Mouse (Mus musculus) hindbrain, embryonic 16.5 days (tissue): Measurements from ENCODE around the gene Atf6b. TPM values are rescaled to one million over a fixed set of nuclear protein-coding genes. Genes with fewer than 3 reads are reported as not detected.

Experiments used
- ATAC-seq: fragments of 200-750 bp; cut with Nextera tagmentation; 2 replicates; pipeline ENCODE4 v1.8.0; 2017; ENCODE audit warnings: moderate TSS enrichment, moderate library complexity
- H3K27ac ChIP-seq: fragments of 300-500 bp; sonication (generic); 2 replicates; pipeline ENCODE4 v1.5.1; 2014; ENCODE audit warnings: low read depth, mild to moderate bottlenecking, control low read depth, low read length, moderate library complexity
- H3K27me3 ChIP-seq: fragments of 300-500 bp; sonication (generic); replicated peaks from 2 replicates; pipeline ENCODE4 v1.6.1; 2014; ENCODE audit warnings: low read length; ENCODE audit not compliant: control insufficient read depth, insufficient read depth
- H3K36me3 ChIP-seq: fragments of 300-500 bp; sonication (generic); 2 replicates; pipeline ENCODE4 v1.6.1; 2014; ENCODE audit warnings: mild to moderate bottlenecking, low read length, moderate library complexity, mixed read lengths; ENCODE audit not compliant: control insufficient read depth, insufficient read depth
- H3K4me1 ChIP-seq: fragments of 300-500 bp; sonication (generic); 2 replicates; pipeline ENCODE4 v1.6.1; 2014; ENCODE audit warnings: low read depth, low read length; ENCODE audit not compliant: control insufficient read depth, insufficient read depth
- H3K4me2 ChIP-seq: fragments of 300-500 bp; sonication (generic); 2 replicates; pipeline ENCODE4 v1.6.1; 2014; ENCODE audit warnings: mild to moderate bottlenecking, low read length, control low read depth, moderate library complexity
- H3K4me3 ChIP-seq: fragments of 300-500 bp; sonication (generic); 2 replicates; pipeline ENCODE4 v1.5.1; 2014; ENCODE audit warnings: mild to moderate bottlenecking, low read length, control low read depth, moderate library complexity
- H3K9ac ChIP-seq: fragments of 300-500 bp; sonication (generic); 2 replicates; pipeline ENCODE4 v1.6.1; 2014; ENCODE audit warnings: low read depth, mild to moderate bottlenecking, control low read depth, low read length, moderate library complexity
- H3K9me3 ChIP-seq: fragments of 300-500 bp; sonication (generic); 2 replicates; pipeline ENCODE4 v1.6.1; 2014; ENCODE audit warnings: mild to moderate bottlenecking, low read length, moderate library complexity; ENCODE audit not compliant: control insufficient read depth
- WGBS: fragments of 180-500 bp; shearing (Covaris S2); extraction: QIAGEN DNeasy Blood & Tissue Kit; methylation state at CpG from one replicate; pipeline ENCODE4 v1.1.7; 2014; 5-methylcytosine and 5-hydroxymethylcytosine counted together
- polyA plus RNA-seq: library from polyadenylated mRNA; unstranded; fragments of >200 nt; fragmentation: Nextera tagmentation; extraction: Ambion mirVana; gene quantifications from 2 replicates; pipeline ENCODE4 v1.2.1, GENCODE M21; 2015

Gene Atf6b
- polyA plus RNA-seq, 1 experiment from 2014 or later, result 110 TPM

GRCm38 (mm10) chr17:34688889-34689288 is 41.9 kb downstream of the Atf6b start:
- H3K9ac ChIP-seq, result no peak overlapping the region
- H3K4me2 ChIP-seq, result no peak overlapping the region
- 89% methylated on average over 7 of the region's 7 CpGs for WGBS
- H3K27ac ChIP-seq, result no peak overlapping the region
- H3K36me3 ChIP-seq, result no peaks in the 10 kb centered on the region
- ATAC-seq, result no peak
- no peaks in the 10 kb centered on the region for H3K9me3 ChIP-seq
- H3K4me1 ChIP-seq, result no peaks in the 10 kb centered on the region
- H3K27me3 ChIP-seq, result no peaks in the 10 kb centered on the region
- no peak overlapping the region for H3K4me3 ChIP-seq

GRCm38 (mm10) chr17:34690458-34690857 is 43.5 kb downstream of the Atf6b start:
- Histone ChIP-seq H3K4me2 (no peak overlapping the region), H3K4me1 (no peaks in the 10 kb centered on the region), H3K9ac (no peak overlapping the region), H3K27me3 (no peaks in the 10 kb centered on the region), H3K4me3 (no peak overlapping the region), H3K36me3 (no peaks in the 10 kb centered on the region), H3K27ac (no peak overlapping the region), H3K9me3 (no peaks in the 10 kb centered on the region)
- 73% methylated on average over 4 of the region's 4 CpGs for WGBS
- ATAC-seq, result no peak

- 70% methylated on average over 7 of the region's 7 CpGs for whole genome bisulfite sequencing
- H3K27me3 ChIP-seq, result no peaks in the 10 kb centered on the region
- ATAC-seq, result no peak
- H3K36me3 ChIP-seq, result no peaks in the 10 kb centered on the region
- no peak overlapping the region for H3K4me3 ChIP-seq
- H3K9me3 ChIP-seq, result no peaks in the 10 kb centered on the region
- no peak overlapping the region for H3K4me2 ChIP-seq
- H3K4me1 ChIP-seq, result no peaks in the 10 kb centered on the region
- H3K9ac ChIP-seq, result no peak overlapping the region
- H3K27ac ChIP-seq, result no peak overlapping the region
Measured at GRCm38 (mm10) chr17:34692906-34693305, 46.0 kb downstream of the Atf6b start.

- H3K36me3 ChIP-seq, result no peaks in the 10 kb centered on the region
- H3K27ac ChIP-seq, result peak overlapping the region; percentile 64
- H3K9me3 ChIP-seq, result no peaks in the 10 kb centered on the region
- ATAC-seq, result peak; percentile 77
- 31% methylated on average over 14 of the region's 14 CpGs for WGBS
- no peak overlapping the region for H3K4me2 ChIP-seq
- H3K4me1 ChIP-seq, result peaks cover 10% of the 10 kb centered on the region
- no peak overlapping the region; the same call in 1 of the 2 replicates for H3K9ac ChIP-seq
- H3K4me3 ChIP-seq, result no peak overlapping the region
- no peaks in the 10 kb centered on the region for H3K27me3 ChIP-seq
Measured at GRCm38 (mm10) chr17:34699575-34700408, 52.8 kb downstream of the Atf6b start.

- H3K4me2 ChIP-seq, result no peak overlapping the region
- no peaks in the 10 kb centered on the region for H3K9me3 ChIP-seq
- H3K27ac ChIP-seq, result no peak overlapping the region; the same call in 1 of the 2 replicates
- peaks cover 10% of the 10 kb centered on the region for H3K4me1 ChIP-seq
- H3K9ac ChIP-seq, result no peak overlapping the region
- 51% methylated on average over 2 of the region's 2 CpGs for WGBS
- H3K27me3 ChIP-seq, result no peaks in the 10 kb centered on the region
- no peak for ATAC-seq
- H3K36me3 ChIP-seq, result no peaks in the 10 kb centered on the region
- no peak overlapping the region for H3K4me3 ChIP-seq
Measured at GRCm38 (mm10) chr17:34700671-34701071, 53.7 kb downstream of the Atf6b start.

Other genes with a start within 250 kb of the Atf6b start
- gene BC051142, start 248.3 kb upstream of the Atf6b start, polyA plus RNA-seq, result 3.7 and 4.5 TPM in 2 replicates
- gene Btnl4, start 169.8 kb upstream of the Atf6b start, polyA plus RNA-seq, result not detected in 2 replicates
- gene Btnl6, start 129.8 kb upstream of the Atf6b start, polyA plus RNA-seq, result not detected in 2 replicates
- 6.1 and 6.4 TPM in 2 replicates for gene Notch4, start 82.9 kb upstream of the Atf6b start, polyA plus RNA-seq
- 3.4 and 4.9 TPM in 2 replicates for gene Gpsm3, start 57.3 kb upstream of the Atf6b start, polyA plus RNA-seq
- 7.3 and 8.3 TPM in 2 replicates for gene Pbx2, start 55.9 kb upstream of the Atf6b start, polyA plus RNA-seq
- 1.3 and 1.6 TPM in 2 replicates for gene Ager, start 49.3 kb upstream of the Atf6b start, polyA plus RNA-seq
- 281 and 296 TPM in 2 replicates for gene Rnf5, start 43.5 kb upstream of the Atf6b start, polyA plus RNA-seq
- gene Agpat1, start 42.9 kb upstream of the Atf6b start, polyA plus RNA-seq, result 122 and 128 TPM in 2 replicates
- 8.3 and 9.5 TPM in 2 replicates for gene Egfl8, start 31.2 kb upstream of the Atf6b start, polyA plus RNA-seq
- gene Ppt2, start 18.6 kb upstream of the Atf6b start, polyA plus RNA-seq, result 19.9 and 23.5 TPM in 2 replicates
- gene Prrt1, start 17.6 kb upstream of the Atf6b start, polyA plus RNA-seq, result 6.8 and 8.1 TPM in 2 replicates
- 13.5 and 17.0 TPM in 2 replicates for gene Fkbpl, start 2.4 kb upstream of the Atf6b start, polyA plus RNA-seq
- 0.30 and 0.34 TPM in 2 replicates for gene Tnxb, start 23.4 kb downstream of the Atf6b start, polyA plus RNA-seq
- 0.19 and 0.25 TPM in 2 replicates for gene C4b, start 96.7 kb downstream of the Atf6b start, polyA plus RNA-seq
- gene Cyp21a1, start 157.4 kb downstream of the Atf6b start, polyA plus RNA-seq, result not detected in 2 replicates
- gene Stk19, start 189.8 kb downstream of the Atf6b start, polyA plus RNA-seq, result 41.2 and 43.1 TPM in 2 replicates
- 68.4 and 68.9 TPM in 2 replicates for gene Dxo, start 189.9 kb downstream of the Atf6b start, polyA plus RNA-seq
- 57.1 and 62.6 TPM in 2 replicates for gene Skiv2l, start 203.1 kb downstream of the Atf6b start, polyA plus RNA-seq
- 78.9 and 83.3 TPM in 2 replicates for gene Nelfe, start 203.2 kb downstream of the Atf6b start, polyA plus RNA-seq
- gene Cfb, start 215.4 kb downstream of the Atf6b start, polyA plus RNA-seq, result 1.6 and 2.1 TPM in 2 replicates
- gene Zbtb12, start 232.3 kb downstream of the Atf6b start, polyA plus RNA-seq, result 9.2 and 9.6 TPM in 2 replicates
- not detected in 2 replicates for gene Gm20547, start 234.9 kb downstream of the Atf6b start, polyA plus RNA-seq